Mouse (Mus musculus) mouse embryonic stem cell (cell line): ENCODE data around the gene Mif.

Experiments
- in situ Hi-C, 2 experiments: fragments of 300-500 bp; cut with MboI; formaldehyde crosslinking; loops; 1 replicate in 1 of 2; 3 replicates in 1 of 2; pipeline ENCODE4 v1.14.3; 2019 to 2020; ENCODE audit warnings: low sequenced_read_pairs in 2 of 2, low pct_unique_long_range_greater_than_20kb in 1 of 2, mixed read lengths in 1 of 2; ENCODE audit not compliant: unreplicated experiment in 1 of 2

Gene Mif

DNA sequence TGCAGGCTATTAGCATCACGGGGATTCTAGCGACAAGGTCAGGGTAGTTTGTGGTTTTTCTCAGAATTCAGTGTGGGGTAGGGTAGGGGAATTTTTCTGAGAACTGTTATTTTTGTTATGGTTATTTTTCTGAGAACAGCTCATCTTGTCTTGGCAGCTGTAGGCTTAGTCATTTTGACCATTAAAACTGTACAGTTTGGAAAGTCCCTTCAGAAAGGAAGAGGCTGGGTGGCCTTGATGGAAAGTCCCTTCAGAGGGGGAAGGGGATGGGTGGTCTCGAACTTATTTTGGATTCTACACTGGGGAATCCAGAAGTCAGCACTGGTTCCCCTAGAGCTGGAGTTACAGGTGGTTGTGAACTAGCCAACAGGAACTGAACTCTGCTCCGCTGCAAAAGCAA lies 35.5 kb downstream of the Mif start:
- in situ Hi-C loops: no loop called here

DNA sequence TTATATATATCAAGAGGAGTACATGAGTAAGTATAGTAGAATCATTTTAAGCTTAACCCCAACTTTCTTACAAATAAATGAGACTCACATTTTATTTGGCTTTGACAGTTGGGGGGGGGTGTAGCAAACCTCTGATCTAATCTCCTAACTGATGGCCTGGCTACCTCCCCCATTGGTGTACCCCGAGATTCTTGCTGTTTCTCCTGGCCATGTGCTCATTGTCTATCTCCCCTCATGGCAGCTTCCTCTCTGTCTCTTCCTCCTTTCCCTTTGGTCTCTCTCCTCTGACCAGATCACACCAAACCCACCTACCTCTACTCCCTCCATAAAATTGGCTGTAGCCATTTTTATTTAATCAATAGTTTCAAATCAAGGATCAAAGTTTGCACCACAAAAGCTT lies 36.3 kb downstream of the Mif start:
- in situ Hi-C loops: no loop called here

DNA sequence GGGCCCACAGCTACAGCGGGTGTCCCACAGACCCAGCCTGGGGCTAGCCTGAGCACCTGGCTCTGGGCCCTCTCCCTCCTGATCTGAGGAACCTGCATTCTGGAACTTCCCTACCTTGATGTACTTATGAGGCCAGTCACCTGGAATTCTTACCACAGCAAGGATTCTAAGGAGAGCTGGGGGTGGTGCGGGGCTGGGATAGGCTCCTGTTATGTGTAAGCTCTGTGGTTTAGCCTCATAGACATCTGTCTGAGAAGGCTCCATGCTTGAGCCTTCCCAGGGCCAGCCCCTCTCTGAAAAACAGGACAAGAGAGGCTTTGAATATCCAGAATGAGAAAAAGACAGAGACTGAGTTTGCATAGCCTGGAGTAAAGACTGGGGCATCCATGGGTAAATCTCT lies 37.6 kb downstream of the Mif start, which contains the start of gene Gstt4:
Gene Gstt4, minus strand, starts transcription at position 101 of the 400 bp plus-strand sequence.
- in situ Hi-C loops: no loop called here

DNA sequence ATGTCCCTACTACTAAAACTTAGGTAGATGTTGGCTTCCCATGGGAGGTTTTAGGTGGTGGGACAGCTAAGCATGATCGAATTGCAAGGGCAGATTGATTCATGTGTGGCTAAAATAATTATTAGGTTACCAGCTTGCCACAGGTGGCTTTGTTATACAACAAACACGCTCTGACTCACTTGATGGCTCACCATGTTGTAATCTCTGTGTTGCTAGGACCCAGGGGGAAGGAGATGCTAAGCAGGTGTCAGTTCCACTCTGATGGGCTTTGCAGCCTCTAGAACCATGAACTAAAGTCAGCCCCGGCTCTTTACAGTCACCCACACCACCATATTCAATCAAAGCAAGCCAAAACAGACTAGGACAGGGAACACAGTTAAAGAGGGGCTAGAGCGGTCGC lies 40.2 kb downstream of the Mif start:
- in situ Hi-C loops: no loop called here

DNA sequence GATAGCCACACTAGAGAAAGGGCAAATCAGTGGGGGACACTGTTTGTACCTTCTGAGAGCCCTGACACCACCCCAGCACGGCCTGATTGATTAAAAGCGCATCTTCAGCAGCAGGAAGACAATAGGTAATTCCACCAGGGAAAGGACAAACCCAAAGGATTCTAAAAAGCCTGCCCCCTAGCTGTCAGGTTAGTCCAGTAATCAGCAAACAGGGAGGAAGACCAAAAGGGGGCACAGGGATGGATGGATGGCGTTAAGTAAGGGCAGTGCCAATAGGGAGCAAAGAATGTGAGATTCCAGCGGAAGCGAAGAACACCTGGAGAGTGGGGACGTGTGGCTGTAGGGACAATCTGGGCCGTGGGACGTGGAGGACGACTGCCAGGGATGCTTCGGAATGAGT lies 41.4 kb downstream of the Mif start:
- in situ Hi-C loops: no loop called here
